Mouse (Mus musculus): Measurements from ENCODE around the gene Gm32802. TPM values are rescaled to one million over a fixed set of nuclear protein-coding genes. Genes with fewer than 3 reads are reported as not detected.
"Not testable (repeated sequence)": the region's sequence is repeated elsewhere in the genome, so short reads cannot be mapped to it uniquely, and the experiment has no call there.

The Gm32802 gene
- polyA plus RNA-seq (2012; ENCODE audit: insufficient read depth, low replicate concordance) = 0.16 TPM in 1 of 2 replicates, not detected in the other

- H3K9me3 ChIP-seq; H3K36me3 ChIP-seq (replicated peaks; ENCODE audit: low read length); H3K27me3 ChIP-seq (replicated peaks); H3K4me1 ChIP-seq; H3K4me3 ChIP-seq (replicated peaks): not testable (repeated sequence)
Measured at GRCm38 (mm10) chr10:118258388-118258787, at the start of gene Gm32802. Gm32802 (plus strand) TSS chr10:118258688.

- not testable (repeated sequence) for H3K4me3 ChIP-seq (replicated peaks); H3K27me3 ChIP-seq (replicated peaks); H3K9me3 ChIP-seq; H3K36me3 ChIP-seq (replicated peaks; ENCODE audit: low read length); H3K4me1 ChIP-seq
Measured at GRCm38 (mm10) chr10:118215719-118216393, 42.6 kb upstream of the Gm32802 start.

- H3K36me3 ChIP-seq (replicated peaks; ENCODE audit: low read length); H3K27me3 ChIP-seq (replicated peaks); H3K4me1 ChIP-seq; H3K4me3 ChIP-seq (replicated peaks); H3K9me3 ChIP-seq: not testable (repeated sequence)
Measured at GRCm38 (mm10) chr10:118227629-118228028, 30.9 kb upstream of the Gm32802 start.

GRCm38 (mm10) chr10:118232607-118233006, 25.9 kb upstream of the Gm32802 start:
- H3K9me3 ChIP-seq; H3K4me1 ChIP-seq; H3K36me3 ChIP-seq (replicated peaks; ENCODE audit: low read length); H3K27me3 ChIP-seq (replicated peaks); H3K4me3 ChIP-seq (replicated peaks): not testable (repeated sequence)

- H3K9me3 ChIP-seq; H3K4me3 ChIP-seq (replicated peaks); H3K36me3 ChIP-seq (replicated peaks; ENCODE audit: low read length); H3K27me3 ChIP-seq (replicated peaks); H3K4me1 ChIP-seq: not testable (repeated sequence)
Measured at GRCm38 (mm10) chr10:118240680-118241079, 17.8 kb upstream of the Gm32802 start, which contains the start of gene Gm32717. Gm32717 (minus strand) TSS chr10:118240780.

- H3K36me3 ChIP-seq (replicated peaks; ENCODE audit: low read length); H3K4me1 ChIP-seq; H3K9me3 ChIP-seq: not testable (repeated sequence)
Measured at GRCm38 (mm10) chr10:118249006-118249595, 9.4 kb upstream of the Gm32802 start.

GRCm38 (mm10) chr10:118250852-118251295, 7.6 kb upstream of the Gm32802 start:
- no peaks in the 10 kb centered on the region for H3K9me3 ChIP-seq
- TF ChIP-seq GATA1 (IDR thresholded peaks at IDR 0.05; ENCODE audit: borderline replicate concordance, low read length) = no peak
- no peak for TF ChIP-seq FLI1 (IDR thresholded peaks at IDR 0.05; ENCODE audit: low read length)
- H3K4me1 ChIP-seq = peaks cover 4% of the 10 kb centered on the region; the same call in 1 of the 2 replicates
- H3K36me3 ChIP-seq (replicated peaks; ENCODE audit: low read length) = no peaks in the 10 kb centered on the region
- H3K27me3 ChIP-seq (replicated peaks) = peaks cover 2% of the 10 kb centered on the region
- H3K4me3 ChIP-seq (replicated peaks) = peak overlapping the region; percentile 75

More at GRCm38 (mm10) chr10:118249006-118249595, 9.4 kb upstream of the Gm32802 start:
- not testable (repeated sequence) for H3K4me3 ChIP-seq (replicated peaks); H3K27me3 ChIP-seq (replicated peaks)

- not testable (repeated sequence) for H3K36me3 ChIP-seq (replicated peaks; ENCODE audit: low read length); H3K27me3 ChIP-seq (replicated peaks); H3K4me3 ChIP-seq (replicated peaks); H3K9me3 ChIP-seq; H3K4me1 ChIP-seq
Measured at GRCm38 (mm10) chr10:118268812-118269211, 10.3 kb downstream of the Gm32802 start.

GRCm38 (mm10) chr10:118271416-118271815, 12.9 kb downstream of the Gm32802 start:
- H3K36me3 ChIP-seq (replicated peaks; ENCODE audit: low read length) = not testable (repeated sequence)

GRCm38 (mm10) chr10:118278069-118278468, 19.6 kb downstream of the Gm32802 start:
- H3K36me3 ChIP-seq (replicated peaks; ENCODE audit: low read length); H3K27me3 ChIP-seq (replicated peaks); H3K4me1 ChIP-seq; H3K4me3 ChIP-seq (replicated peaks); H3K9me3 ChIP-seq: not testable (repeated sequence)

More at GRCm38 (mm10) chr10:118271416-118271815, 12.9 kb downstream of the Gm32802 start:
- not testable (repeated sequence) for H3K27me3 ChIP-seq (replicated peaks); H3K4me3 ChIP-seq (replicated peaks); H3K9me3 ChIP-seq; H3K4me1 ChIP-seq

GRCm38 (mm10) chr10:118282565-118282964, 24.1 kb downstream of the Gm32802 start:
- not testable (repeated sequence) for H3K36me3 ChIP-seq (replicated peaks; ENCODE audit: low read length); H3K9me3 ChIP-seq; H3K27me3 ChIP-seq (replicated peaks); H3K4me1 ChIP-seq; H3K4me3 ChIP-seq (replicated peaks)

GRCm38 (mm10) chr10:118283016-118283415, 24.5 kb downstream of the Gm32802 start:
- H3K4me3 ChIP-seq (replicated peaks); H3K36me3 ChIP-seq (replicated peaks; ENCODE audit: low read length); H3K27me3 ChIP-seq (replicated peaks); H3K9me3 ChIP-seq; H3K4me1 ChIP-seq: not testable (repeated sequence)

Data from megakaryocyte, embryonic 14.5 days (primary cell).